Mouse (Mus musculus) heart, embryonic 16.5 days (tissue): ENCODE measurements around the gene Hoxd1. TPM values are rescaled to one million over a fixed set of nuclear protein-coding genes. Genes with fewer than 3 reads are reported as not detected.

Experiments
- ATAC-seq: fragments of 200-750 bp; cut with Nextera tagmentation; replicated peaks from 2 replicates; pipeline ENCODE4 v1.8.0; 2017; ENCODE audit warnings: moderate number of reproducible peaks; ENCODE audit not compliant: insufficient read depth, low FRiP score; ENCODE audit errors: extremely low read depth
- H3K27ac ChIP-seq: fragments of 300-500 bp; sonication (generic); 2 replicates; pipeline ENCODE4 v1.5.1; 2014; ENCODE audit warnings: mild to moderate bottlenecking, low read length, control low read depth, moderate library complexity
- H3K27me3 ChIP-seq: fragments of 300-500 bp; sonication (generic); 2 replicates; pipeline ENCODE4 v1.6.1; 2014; ENCODE audit warnings: low read length, mixed read lengths; ENCODE audit not compliant: control insufficient read depth, insufficient read depth
- H3K36me3 ChIP-seq: fragments of 300-500 bp; sonication (generic); 2 replicates; pipeline ENCODE4 v1.6.1; 2014; ENCODE audit not compliant: control insufficient read depth, insufficient read depth
- H3K4me1 ChIP-seq: fragments of 300-500 bp; sonication (generic); 2 replicates; pipeline ENCODE4 v1.6.1; 2014; ENCODE audit warnings: low read length, mixed read lengths; ENCODE audit not compliant: control insufficient read depth, insufficient read depth
- H3K4me2 ChIP-seq: fragments of 300-500 bp; sonication (generic); 2 replicates; pipeline ENCODE4 v1.6.1; 2014; ENCODE audit warnings: low read depth, mild to moderate bottlenecking, control low read depth, low read length
- H3K4me3 ChIP-seq: fragments of 300-500 bp; sonication (generic); 2 replicates; pipeline ENCODE4 v1.5.1; 2014; ENCODE audit warnings: mild to moderate bottlenecking, control low read depth, low read length
- H3K9ac ChIP-seq: fragments of 300-500 bp; sonication (generic); 2 replicates; pipeline ENCODE4 v1.6.1; 2014; ENCODE audit warnings: low read length, control low read depth
- H3K9me3 ChIP-seq: fragments of 300-500 bp; sonication (generic); replicated peaks from 2 replicates; pipeline ENCODE4 v1.6.1; 2016; ENCODE audit warnings: low read length; ENCODE audit not compliant: control insufficient read depth
- WGBS: fragments of 180-500 bp; shearing (Covaris S2); extraction: QIAGEN DNeasy Blood & Tissue Kit; methylation state at CpG from one replicate; pipeline ENCODE4 v1.1.7; 2014; 5-methylcytosine and 5-hydroxymethylcytosine counted together
- polyA plus RNA-seq: library from polyadenylated mRNA; unstranded; fragments of >200 nt; fragmentation: Nextera tagmentation; extraction: Ambion mirVana; gene quantifications from 2 replicates; pipeline ENCODE4 v1.2.1, GENCODE M21; 2015

The Hoxd1 gene
- polyA plus RNA-seq, 1 experiment from 2014 or later, result not detected

- WGBS, result 9% methylated on average over 6 of the region's 6 CpGs
- H3K27me3 ChIP-seq, result peaks cover 93% of the 10 kb centered on the region
- no peak overlapping the region for H3K27ac ChIP-seq
- no peak for ATAC-seq
- H3K9me3 ChIP-seq, result no peaks in the 10 kb centered on the region
- no peak overlapping the region for H3K4me2 ChIP-seq
- peaks cover 8% of the 10 kb centered on the region for H3K4me1 ChIP-seq
- no peak overlapping the region for H3K9ac ChIP-seq
- H3K4me3 ChIP-seq, result no peak overlapping the region
- no peaks in the 10 kb centered on the region for H3K36me3 ChIP-seq
These were observed 17.1 kb upstream of the Hoxd1 start for GRCm38 (mm10) chr2:74745540-74746297.

GRCm38 (mm10) chr2:74746298-74746921 lies 16.4 kb upstream of the Hoxd1 start:
- ATAC-seq, result no peak
- H3K4me1 ChIP-seq, result peaks cover 8% of the 10 kb centered on the region
- peaks cover 95% of the 10 kb centered on the region for H3K27me3 ChIP-seq
- peak overlapping the region; percentile 20 for H3K4me3 ChIP-seq
- no peak overlapping the region for H3K27ac ChIP-seq
- no peak overlapping the region for H3K4me2 ChIP-seq
- H3K9me3 ChIP-seq, result no peaks in the 10 kb centered on the region
- H3K9ac ChIP-seq, result no peak overlapping the region
- H3K36me3 ChIP-seq, result no peaks in the 10 kb centered on the region
- WGBS, result 4% methylated on average over 58 of the region's 58 CpGs

- 4% methylated on average over 24 of the region's 24 CpGs for WGBS
- H3K4me1 ChIP-seq, result peaks cover 8% of the 10 kb centered on the region
- H3K27me3 ChIP-seq, result peaks cover 95% of the 10 kb centered on the region
- no peak overlapping the region for H3K27ac ChIP-seq
- no peak overlapping the region for H3K4me2 ChIP-seq
- no peaks in the 10 kb centered on the region for H3K9me3 ChIP-seq
- no peaks in the 10 kb centered on the region for H3K36me3 ChIP-seq
- H3K4me3 ChIP-seq, result 0 out of 2 replicates have a peak overlapping the region, but pooled peaks have one; percentile 20
- H3K9ac ChIP-seq, result no peak overlapping the region
- no peak for ATAC-seq
These were observed 15.8 kb upstream of the Hoxd1 start for GRCm38 (mm10) chr2:74747006-74747405.

GRCm38 (mm10) chr2:74747661-74748141 lies 15.1 kb upstream of the Hoxd1 start:
- Histone ChIP-seq H3K9ac (no peak overlapping the region), H3K27me3 (peaks cover 95% of the 10 kb centered on the region), H3K9me3 (no peaks in the 10 kb centered on the region), H3K27ac (no peak overlapping the region), H3K36me3 (no peaks in the 10 kb centered on the region), H3K4me3 (no peak overlapping the region), H3K4me1 (peaks cover 8% of the 10 kb centered on the region), H3K4me2 (no peak overlapping the region)
- WGBS, result 16% methylated on average over 11 of the region's 11 CpGs
- no peak for ATAC-seq

GRCm38 (mm10) chr2:74748436-74748995 lies 14.3 kb upstream of the Hoxd1 start:
- Histone ChIP-seq H3K4me1 (peaks cover 8% of the 10 kb centered on the region), H3K27me3 (peaks cover 91% of the 10 kb centered on the region), H3K4me2 (no peak overlapping the region), H3K27ac (no peak overlapping the region), H3K36me3 (no peaks in the 10 kb centered on the region), H3K9me3 (no peaks in the 10 kb centered on the region), H3K9ac (no peak overlapping the region), H3K4me3 (no peak overlapping the region)
- ATAC-seq, result no peak
- 11% methylated on average over 9 of the region's 9 CpGs for WGBS

- Histone ChIP-seq H3K4me1 (peaks cover 8% of the 10 kb centered on the region), H3K9ac (no peak overlapping the region), H3K4me2 (peak overlapping the region; percentile 54), H3K4me3 (peak overlapping the region; percentile 37), H3K27me3 (peaks cover 91% of the 10 kb centered on the region), H3K9me3 (no peaks in the 10 kb centered on the region), H3K36me3 (no peaks in the 10 kb centered on the region), H3K27ac (no peak overlapping the region)
- ATAC-seq, result no peak
- WGBS, result under 1% methylated on average over 47 of the region's 47 CpGs
These were observed 13.3 kb upstream of the Hoxd1 start for GRCm38 (mm10) chr2:74749337-74750121.

- Histone ChIP-seq H3K4me2 (no peak overlapping the region), H3K4me3 (no peak overlapping the region), H3K4me1 (peaks cover 8% of the 10 kb centered on the region), H3K9me3 (no peaks in the 10 kb centered on the region), H3K27ac (no peak overlapping the region), H3K9ac (no peak overlapping the region), H3K36me3 (no peaks in the 10 kb centered on the region), H3K27me3 (peaks cover 89% of the 10 kb centered on the region)
- 36% methylated on average over 5 of the region's 5 CpGs for WGBS
- ATAC-seq, result no peak
These were observed 12.0 kb upstream of the Hoxd1 start for GRCm38 (mm10) chr2:74750731-74751250.

- no peaks in the 10 kb centered on the region for H3K9me3 ChIP-seq
- no peak overlapping the region for H3K27ac ChIP-seq
- H3K27me3 ChIP-seq, result peaks cover 86% of the 10 kb centered on the region
- 71% methylated on average over 1 of the region's 1 CpGs for whole genome bisulfite sequencing
- H3K9ac ChIP-seq, result no peak overlapping the region
- no peak for ATAC-seq
- no peak overlapping the region for H3K4me3 ChIP-seq
- H3K4me2 ChIP-seq, result no peak overlapping the region
- H3K4me1 ChIP-seq, result peaks cover 8% of the 10 kb centered on the region
- no peaks in the 10 kb centered on the region for H3K36me3 ChIP-seq
These were observed 10.9 kb upstream of the Hoxd1 start for GRCm38 (mm10) chr2:74751861-74752260.
